Mouse (Mus musculus): ENCODE results near the gene Lrp2.
"Not testable (repeated sequence)": the region's sequence is repeated elsewhere in the genome, so short reads cannot be mapped to it uniquely, and the experiment has no call there.

Gene Lrp2

GRCm38 (mm10) chr2:69582068-69582467 is 3.8 kb downstream of the Lrp2 start:
- not testable (repeated sequence) for DNase-seq

- no peak for DNase-seq
Measured at GRCm38 (mm10) chr2:69580091-69580490, 5.8 kb downstream of the Lrp2 start.

- DNase-seq: no peak
Measured at GRCm38 (mm10) chr2:69578206-69578605, 7.7 kb downstream of the Lrp2 start.

- no peak for DNase-seq
Measured at GRCm38 (mm10) chr2:69576531-69576930, 9.3 kb downstream of the Lrp2 start.

- no peak for DNase-seq
Measured at GRCm38 (mm10) chr2:69574934-69575333, 10.9 kb downstream of the Lrp2 start.

- DNase-seq: no peak
Measured at GRCm38 (mm10) chr2:69574261-69574660, 11.6 kb downstream of the Lrp2 start.

- no peak for DNase-seq
Measured at GRCm38 (mm10) chr2:69573733-69574054, 12.2 kb downstream of the Lrp2 start.

- DNase-seq: peak; percentile 25 to 52
Measured at GRCm38 (mm10) chr2:69573038-69573732, 12.7 kb downstream of the Lrp2 start.

GRCm38 (mm10) chr2:69570556-69570955 is 15.3 kb downstream of the Lrp2 start:
- no peak for DNase-seq

- DNase-seq: no peak
Measured at GRCm38 (mm10) chr2:69566281-69566680, 19.6 kb downstream of the Lrp2 start.

- DNase-seq: no peak
Measured at GRCm38 (mm10) chr2:69563492-69563891, 22.4 kb downstream of the Lrp2 start.

GRCm38 (mm10) chr2:69562761-69563160 is 23.1 kb downstream of the Lrp2 start:
- no peak for DNase-seq

GRCm38 (mm10) chr2:69560221-69560620 is 25.6 kb downstream of the Lrp2 start:
- no peak for DNase-seq

- DNase-seq: no peak
Measured at GRCm38 (mm10) chr2:69559380-69559779, 26.5 kb downstream of the Lrp2 start.

GRCm38 (mm10) chr2:69556686-69557085 is 29.2 kb downstream of the Lrp2 start:
- no peak for DNase-seq

- no peak for DNase-seq
Measured at GRCm38 (mm10) chr2:69551639-69552038, 34.2 kb downstream of the Lrp2 start.

- DNase-seq: no peak
Measured at GRCm38 (mm10) chr2:69546823-69547222, 39.0 kb downstream of the Lrp2 start.

GRCm38 (mm10) chr2:69536018-69536417 is 49.8 kb downstream of the Lrp2 start:
- no peak for DNase-seq

- DNase-seq: no peak
Measured at GRCm38 (mm10) chr2:69531528-69532055, 54.3 kb downstream of the Lrp2 start.

- DNase-seq: no peak
Measured at GRCm38 (mm10) chr2:69530691-69531527, 55.0 kb downstream of the Lrp2 start.

- no peak for DNase-seq
Measured at GRCm38 (mm10) chr2:69530126-69530525, 55.7 kb downstream of the Lrp2 start.

- DNase-seq: no peak
Measured at GRCm38 (mm10) chr2:69520273-69520672, 65.6 kb downstream of the Lrp2 start.

- DNase-seq: no peak
Measured at GRCm38 (mm10) chr2:69518307-69518706, 67.6 kb downstream of the Lrp2 start.

- DNase-seq: no peak
Measured at GRCm38 (mm10) chr2:69511766-69512165, 74.1 kb downstream of the Lrp2 start.
